Mouse (Mus musculus) T-cell, adult 2 months (primary cell): ENCODE measurements around the gene Dmkn.
"Not testable (repeated sequence)": the region's sequence is repeated elsewhere in the genome, so short reads cannot be mapped to it uniquely, and the experiment has no call there.

Source experiments
- DNase-seq: peaks from one replicate; pipeline ENCODE4 v3.0.0; 2022; ENCODE audit warnings: low spot score

Gene Dmkn

GRCm38 (mm10) chr7:30763456-30763855 lies at the start of gene Dmkn:
Gene Dmkn (plus strand): TSS chr7:30763756.
- no peak for DNase-seq

GRCm38 (mm10) chr7:30717006-30717715 lies 46.4 kb upstream of the Dmkn start:
- DNase-seq: peak; percentile 64

- no peak for DNase-seq
These were observed 45.9 kb upstream of the Dmkn start for GRCm38 (mm10) chr7:30717716-30718046.

DNA sequence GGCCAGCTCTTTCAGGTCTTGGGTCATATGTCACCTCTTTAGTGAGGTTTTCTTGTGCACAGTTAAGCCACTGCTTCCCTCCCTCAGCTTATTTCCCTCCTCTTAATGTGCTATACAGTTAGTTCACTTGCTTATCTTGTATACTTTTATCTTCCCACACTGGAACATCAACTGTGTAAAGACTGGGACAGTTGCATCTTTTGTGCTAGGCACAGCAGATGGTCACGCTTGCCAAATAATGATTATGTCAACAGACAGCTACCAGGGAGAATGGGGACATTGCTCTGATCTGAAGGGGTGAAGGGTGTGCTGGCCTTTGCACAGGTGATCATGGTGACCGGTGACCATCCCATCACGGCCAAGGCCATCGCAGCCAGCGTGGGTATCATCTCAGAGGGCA lies 43.9 kb upstream of the Dmkn start:
- no peak for DNase-seq

DNA sequence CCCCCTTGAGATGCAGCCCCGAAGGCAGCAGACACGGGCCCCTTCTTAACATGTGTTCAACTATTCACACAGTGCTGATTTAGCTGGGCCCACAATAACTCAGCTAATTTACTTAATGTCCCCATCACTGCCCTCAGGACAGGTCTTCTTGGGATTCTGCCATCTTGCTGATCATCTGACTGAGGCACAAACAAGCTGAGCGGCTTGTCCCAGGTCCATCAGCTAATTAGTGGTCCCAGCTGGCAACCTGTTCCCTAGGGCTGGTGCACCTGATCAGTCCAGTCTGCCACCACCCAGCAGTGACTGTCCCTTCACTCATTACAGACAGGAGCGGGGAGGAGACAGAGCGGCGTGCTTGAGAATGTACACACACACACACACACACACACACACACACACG lies 42.3 kb upstream of the Dmkn start:
- DNase-seq: no peak

GRCm38 (mm10) chr7:30723274-30723953 lies 40.1 kb upstream of the Dmkn start:
- DNase-seq: no peak

DNA sequence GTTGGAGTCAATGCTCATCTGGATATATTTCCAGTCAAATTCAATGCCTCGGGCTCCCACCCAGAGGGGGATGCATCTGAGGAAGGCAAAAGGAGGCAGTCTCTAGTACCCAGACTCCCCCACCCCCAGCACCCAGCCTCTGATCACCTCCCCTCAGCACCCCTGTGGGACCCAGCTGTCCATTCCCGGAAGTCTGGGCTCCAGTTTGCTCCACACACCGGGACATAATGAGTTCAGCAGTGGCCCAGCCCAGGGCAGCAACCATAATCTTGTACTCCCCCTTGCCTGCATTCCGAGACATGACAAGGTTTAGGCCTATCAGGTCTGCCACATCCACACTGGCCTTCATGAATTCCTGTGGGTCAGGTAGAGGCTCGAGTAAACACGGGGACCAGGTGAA lies 35.3 kb upstream of the Dmkn start:
- no peak for DNase-seq

GRCm38 (mm10) chr7:30728739-30729395 lies 34.7 kb upstream of the Dmkn start:
- peak; percentile 9 for DNase-seq

- DNase-seq: peak; percentile 95
These were observed 34.0 kb upstream of the Dmkn start, which contains the start of gene Tmem147 for GRCm38 (mm10) chr7:30729396-30730063. Gene Tmem147 (minus strand): TSS chr7:30729540.

DNA sequence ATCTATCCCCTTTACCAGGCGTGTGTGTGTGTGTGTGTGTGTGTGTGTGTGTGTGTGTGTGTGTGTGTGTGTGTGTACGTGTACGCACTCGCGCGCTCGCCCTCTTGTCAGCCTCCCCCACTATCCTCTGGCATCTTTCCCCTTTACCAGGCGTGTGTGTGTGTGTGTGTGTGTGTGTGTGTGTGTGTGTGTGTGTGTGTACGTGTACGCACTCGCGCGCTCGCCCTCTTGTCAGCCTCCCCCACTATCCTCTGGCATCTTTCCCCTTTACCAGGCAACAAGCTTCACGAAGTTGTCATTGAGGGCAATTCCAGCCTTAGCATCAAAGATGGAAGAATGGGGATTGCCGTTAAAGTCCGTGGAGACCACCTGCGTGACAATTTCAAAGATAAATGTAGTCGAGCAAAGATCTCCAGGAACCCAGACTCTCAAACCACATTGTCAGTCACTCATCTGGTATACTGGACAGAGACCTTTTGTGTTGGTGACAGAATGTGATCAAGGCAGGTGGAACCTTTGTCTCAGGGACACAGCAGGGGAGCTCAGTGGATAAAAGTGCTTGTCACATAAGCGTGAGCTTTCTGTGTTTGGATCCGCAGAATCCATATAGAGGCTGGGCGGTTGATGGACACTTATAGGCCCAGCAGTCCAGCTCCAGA lies 33.4 kb upstream of the Dmkn start:
- not testable (repeated sequence) for DNase-seq

DNA sequence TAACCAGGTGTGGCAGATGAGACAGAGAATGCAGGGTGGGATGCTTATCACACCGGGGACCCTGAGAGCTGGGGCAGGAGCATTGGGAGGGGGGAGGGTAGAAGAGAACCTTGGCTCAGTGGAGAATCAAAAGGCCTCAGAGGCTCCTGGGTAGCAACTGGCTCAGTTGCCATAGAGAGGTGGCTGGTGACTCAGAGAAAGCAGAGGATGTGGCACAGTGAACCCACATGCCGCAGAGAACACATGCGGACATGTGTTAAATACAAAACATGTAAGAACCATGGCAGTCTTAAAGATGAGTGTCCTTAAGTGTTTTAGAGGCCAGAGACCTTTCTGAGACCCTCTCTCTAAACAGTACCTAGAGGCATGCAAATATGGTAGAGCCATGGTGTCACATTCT lies 27.3 kb upstream of the Dmkn start:
- DNase-seq: peak; percentile 37

DNA sequence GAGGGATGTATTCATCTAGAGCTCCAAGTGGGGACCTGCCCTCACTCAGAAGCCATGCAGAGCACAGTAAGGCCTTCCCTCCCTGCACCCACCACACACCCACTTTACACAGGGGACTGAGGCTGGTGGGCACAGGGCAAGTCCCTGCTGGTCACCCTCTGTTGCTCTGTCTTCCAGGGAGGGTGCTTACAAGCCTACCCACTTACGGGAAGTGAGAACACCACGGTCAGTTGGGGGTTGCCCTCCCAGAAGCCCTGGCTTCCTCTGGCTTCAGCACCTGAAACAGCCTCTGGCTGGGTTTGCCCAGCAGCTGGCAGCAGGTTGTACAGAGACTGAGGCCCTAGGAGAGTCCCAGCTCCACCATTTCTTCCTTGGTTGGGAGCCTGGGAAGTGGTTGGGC lies 21.0 kb upstream of the Dmkn start:
- DNase-seq: not testable (repeated sequence)

DNA sequence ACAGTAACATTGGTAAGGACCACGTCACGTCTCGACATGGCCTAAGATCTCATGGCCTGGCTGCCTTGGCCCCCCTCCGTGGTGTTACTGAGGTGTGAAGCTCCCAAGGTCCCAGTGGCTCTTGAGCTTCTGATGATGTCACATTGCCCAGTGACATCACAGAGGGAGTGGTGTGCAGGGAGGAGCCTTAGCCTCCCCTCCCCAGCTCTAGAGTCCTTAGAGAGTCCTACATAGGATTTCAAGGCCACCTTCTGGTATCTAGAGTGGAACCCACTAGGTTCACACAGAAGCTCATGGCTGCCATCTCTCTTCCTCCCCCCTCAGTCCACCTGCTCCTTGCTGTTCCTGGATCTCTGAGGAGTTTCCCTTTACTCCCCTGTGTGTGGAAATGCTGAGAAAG lies 19.9 kb upstream of the Dmkn start, which contains the start of gene Gapdhs:
Gapdhs (minus strand) TSS at position 65 of the 400 bp plus-strand sequence.
- not testable (repeated sequence) for DNase-seq

GRCm38 (mm10) chr7:30744022-30744598 lies 19.4 kb upstream of the Dmkn start:
- no peak for DNase-seq

DNA sequence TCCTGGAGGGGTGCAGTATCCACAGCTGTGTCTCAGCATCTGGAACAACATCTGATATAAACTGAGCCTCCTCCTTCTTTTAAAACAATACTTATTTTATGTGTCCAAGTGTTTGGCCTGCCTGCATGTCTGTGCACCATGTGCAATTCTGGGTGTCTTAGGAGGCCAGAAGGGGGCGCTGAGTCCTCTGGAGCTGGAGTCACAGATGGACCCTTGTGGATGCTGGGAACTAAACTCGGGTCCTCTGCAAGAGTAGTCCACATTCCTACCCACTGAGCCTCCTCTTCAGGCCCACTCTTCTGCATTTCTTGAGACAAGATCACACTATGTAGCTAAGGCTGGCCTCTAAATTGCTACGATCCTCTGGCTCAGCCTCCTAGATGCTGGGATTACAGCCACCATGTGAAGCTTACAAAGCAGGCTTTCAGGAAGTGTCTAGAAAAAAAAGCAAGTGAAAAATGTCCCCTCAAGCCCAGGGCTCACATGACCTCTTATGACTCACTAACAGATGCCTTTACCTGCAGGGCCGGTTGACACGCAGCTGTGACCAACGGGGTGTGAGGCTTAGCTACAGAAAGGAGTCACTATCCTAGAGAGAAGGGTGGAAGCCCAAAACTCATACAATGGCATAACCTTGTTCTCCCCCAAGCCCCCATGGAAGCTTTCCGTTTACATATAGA lies 15.9 kb upstream of the Dmkn start:
- DNase-seq: no peak

DNA sequence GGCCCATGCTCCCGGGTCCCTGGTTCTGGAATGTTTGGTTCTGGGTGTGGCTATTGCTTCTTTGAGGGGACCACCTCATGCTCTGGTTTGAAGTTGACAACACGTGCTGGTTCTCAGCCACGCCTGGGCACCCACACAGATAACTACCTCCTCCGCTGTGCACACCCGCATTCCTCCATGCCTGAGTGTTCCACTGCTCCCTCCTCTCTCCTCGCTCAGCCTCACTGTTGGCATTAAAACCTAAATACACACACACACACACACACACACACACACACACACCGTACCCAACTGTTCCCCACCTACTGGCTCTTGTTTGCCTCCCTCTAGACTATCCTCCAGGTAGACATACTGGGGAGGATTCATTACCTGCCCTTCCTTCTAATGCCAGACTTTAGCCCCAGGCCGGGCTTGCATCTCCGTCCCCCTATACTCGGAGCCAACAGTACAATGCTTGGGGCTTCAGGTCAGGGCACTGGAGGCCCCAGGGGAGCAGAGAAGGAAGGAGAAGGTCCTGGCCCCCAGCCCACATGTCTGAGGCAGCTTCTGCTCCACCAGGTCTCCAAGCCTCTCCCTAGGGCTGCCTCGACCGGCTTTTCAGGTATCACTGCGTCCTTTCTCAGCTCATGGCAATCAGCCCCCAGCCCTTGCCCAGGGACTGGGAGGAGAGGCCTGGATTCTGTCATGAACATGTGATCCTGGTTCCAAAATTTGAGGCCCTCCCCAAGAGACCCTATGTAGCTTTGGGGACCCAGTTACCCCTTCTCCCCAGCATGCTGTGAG lies 13.5 kb upstream of the Dmkn start:
- no peak for DNase-seq

- no peak for DNase-seq
These were observed 12.4 kb upstream of the Dmkn start, which contains the start of gene Sbsn for GRCm38 (mm10) chr7:30751086-30751669. Gene Sbsn (plus strand): TSS chr7:30751471.

DNA sequence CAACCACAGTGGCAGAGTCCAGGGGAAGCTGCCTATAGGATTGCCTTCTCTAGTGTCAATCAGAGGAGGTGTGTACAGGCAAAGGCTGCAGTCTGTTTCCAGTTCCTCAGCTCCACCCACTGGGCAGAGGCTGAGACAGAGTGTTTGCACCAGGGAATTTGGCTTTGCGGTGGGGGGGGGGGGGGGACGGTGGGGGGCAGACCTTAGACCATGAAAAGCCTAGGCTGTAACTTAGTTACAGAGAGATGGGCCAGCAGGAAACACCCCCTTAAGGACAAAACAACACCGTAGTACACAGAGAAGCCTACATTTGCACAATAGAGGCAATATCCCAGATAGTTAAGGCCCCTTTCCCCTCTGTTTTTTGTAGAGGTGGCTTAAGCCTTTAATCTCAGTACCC lies 6.6 kb upstream of the Dmkn start:
- no peak for DNase-seq

- peak; percentile 8 for DNase-seq
These were observed 4.7 kb upstream of the Dmkn start for GRCm38 (mm10) chr7:30758853-30759252.
